Mouse (Mus musculus) erythroblast, embryonic 14.5 days (primary cell): ENCODE data around the gene Filip1l.

Experiments
- GATA1 ChIP-seq: IDR thresholded peaks from 2 replicates; pipeline ENCODE4 v1.6.1; 2012; ENCODE audit warnings: low read length, inconsistent platforms, mixed read lengths
- TAL1 ChIP-seq: IDR thresholded peaks from 3 replicates; pipeline ENCODE4 v1.6.1; 2012; ENCODE audit warnings: low read length, inconsistent platforms, mixed read lengths

GRCm38 (mm10) chr16:57526893-57527292 lies 174.0 kb downstream of the Filip1l start:
- TF ChIP-seq GATA1 = no peak
- TF ChIP-seq TAL1 = no peak
